In genomic region chr4:28824616-28825015, GRCm38 (mm10) we compare ENCODE assay signal across 10 mouse cellular contexts. TPM values are rescaled to one million over a fixed set of nuclear protein-coding genes. Genes with fewer than 3 reads are reported as not detected.
A peak's percentile ranks its signal among the peaks of the same experiment; 100 is the strongest.
DNase-seq lines count a peak whose midpoint lies in the region; ATAC-seq and TF ChIP-seq lines count a peak whose summit lies in the region.
"Had no signal": no experiment of that assay in that cellular context is flagged by ENCODE, and none has a peak within 500 bp of the region (broad histone marks: within the 10 kb centered on the region; RNA-seq: fewer than 3 reads in every experiment).

No protein-coding gene starts in this region.

- no peaks in the 10 kb centered on the region for H3K36me3 ChIP-seq in heart, adult 2 months (ENCODE audit: control insufficient read depth, insufficient read depth, low read length)
- peaks cover 15% of the 10 kb centered on the region; the same call in 1 of the 2 replicates for H3K36me3 ChIP-seq in heart, embryonic 10.5 days
- H3K36me3 ChIP-seq in neural tube, embryonic 14.5 days (ENCODE audit: control insufficient read depth, insufficient read depth, low read length): no peaks in the 10 kb centered on the region
- peaks cover 4% of the 10 kb centered on the region; the same call in 1 of the 2 replicates for H3K36me3 ChIP-seq in neural tube, embryonic 15.5 days
- H3K36me3 ChIP-seq in hindbrain, postnatal 0 days (ENCODE audit: insufficient read depth, low read length): no peaks in the 10 kb centered on the region
- H3K36me3 ChIP-seq in liver, embryonic 12.5 days: no peaks in the 10 kb centered on the region

- intact Hi-C loops in heart, adult 2 months (cut with DNase I): no loop called here
- intact Hi-C loops in left cerebral cortex, postnatal 36 days (cut with DNase I): no loop called here

- H3K9ac ChIP-seq in heart, adult 2 months (ENCODE audit: low read depth, low read length): peak overlapping the region; percentile 48; the same call in 1 of the 2 replicates
- H3K9ac ChIP-seq in neural tube, embryonic 14.5 days (replicated peaks; ENCODE audit: low read depth, low read length): no peak overlapping the region
- no peak overlapping the region for H3K9ac ChIP-seq in neural tube, embryonic 15.5 days (replicated peaks)
- no peak overlapping the region for H3K9ac ChIP-seq in hindbrain, postnatal 0 days (replicated peaks; ENCODE audit: low read length)
- H3K9ac ChIP-seq in liver, embryonic 12.5 days: no peak overlapping the region

- no peak overlapping the region for H3K27ac ChIP-seq in heart, adult 2 months
- H3K27ac ChIP-seq in heart, embryonic 10.5 days: no peak overlapping the region
- no peak overlapping the region for H3K27ac ChIP-seq in neural tube, embryonic 14.5 days (ENCODE audit: low read depth, low read length)
- no peak overlapping the region for H3K27ac ChIP-seq in neural tube, embryonic 15.5 days (replicated peaks)
- no peak overlapping the region for H3K27ac ChIP-seq in hindbrain, postnatal 0 days
- H3K27ac ChIP-seq in liver, embryonic 12.5 days: no peak overlapping the region

- H3K4me3 ChIP-seq in heart, adult 2 months: no peak overlapping the region
- H3K4me3 ChIP-seq in heart, embryonic 10.5 days: no peak overlapping the region
- H3K4me3 ChIP-seq in neural tube, embryonic 14.5 days (ENCODE audit: low read depth, low read length): no peak overlapping the region
- H3K4me3 ChIP-seq in neural tube, embryonic 15.5 days (replicated peaks): no peak overlapping the region
- no peak overlapping the region for H3K4me3 ChIP-seq in hindbrain, postnatal 0 days (ENCODE audit: low read length)
- H3K4me3 ChIP-seq in liver, embryonic 12.5 days: no peak overlapping the region

- 41% methylated on average over 7 of the region's 7 CpGs for WGBS in heart, adult 2 months
- WGBS in heart, embryonic 10.5 days: 48% methylated on average over 7 of the region's 7 CpGs
- WGBS in neural tube, embryonic 14.5 days: 46% methylated on average over 7 of the region's 7 CpGs
- WGBS in neural tube, embryonic 15.5 days: 47% methylated on average over 7 of the region's 7 CpGs
- 36% methylated on average over 7 of the region's 7 CpGs for WGBS in hindbrain, postnatal 0 days
- WGBS in liver, embryonic 12.5 days (ENCODE audit: insufficient replicate concordance): 67% methylated on average over 7 of the region's 7 CpGs

- H3K4me2 ChIP-seq in neural tube, embryonic 14.5 days (ENCODE audit: low read depth, low read length): no peak overlapping the region
- no peak overlapping the region for H3K4me2 ChIP-seq in neural tube, embryonic 15.5 days
- H3K4me2 ChIP-seq in hindbrain, postnatal 0 days (ENCODE audit: low read depth, low read length): no peak overlapping the region
- H3K4me2 ChIP-seq in liver, embryonic 12.5 days: no peak overlapping the region

- no peak for TF ChIP-seq EP300 in heart, adult 2 months (IDR thresholded peaks at IDR 0.05; ENCODE audit: insufficient read depth, low read depth, low read length)

- no peaks in the 10 kb centered on the region for H3K9me3 ChIP-seq in heart, embryonic 10.5 days
- H3K9me3 ChIP-seq in neural tube, embryonic 14.5 days (ENCODE audit: control insufficient read depth, low read length): no peaks in the 10 kb centered on the region
- no peaks in the 10 kb centered on the region for H3K9me3 ChIP-seq in neural tube, embryonic 15.5 days (replicated peaks)
- H3K9me3 ChIP-seq in hindbrain, postnatal 0 days (ENCODE audit: low read length): no peaks in the 10 kb centered on the region
- no peaks in the 10 kb centered on the region for H3K9me3 ChIP-seq in liver, embryonic 12.5 days (replicated peaks)

- DNase-seq in heart, adult 2 months: peak; percentile 28 to 37
- DNase-seq in heart, embryonic 10.5 days (ENCODE audit: low spot score): no peak
- peak; percentile 57 for DNase-seq in cerebellum, adult 8-10 months
- peak; percentile 66 for DNase-seq in hindbrain, postnatal 0 days (ENCODE audit: low spot score)
- DNase-seq in left cerebral cortex, postnatal 36 days (ENCODE audit: low spot score in 2 of 2): no peak
- DNase-seq: thymus, postnatal 14 days had no signal

- H3K27me3 ChIP-seq in heart, adult 2 months (ENCODE audit: control insufficient read depth, insufficient read depth, low read length): no peaks in the 10 kb centered on the region
- H3K27me3 ChIP-seq in heart, embryonic 10.5 days (ENCODE audit: insufficient read depth, poor library complexity, severe bottlenecking): no peaks in the 10 kb centered on the region
- H3K27me3 ChIP-seq in neural tube, embryonic 14.5 days (ENCODE audit: control insufficient read depth, insufficient read depth, low read length): no peaks in the 10 kb centered on the region
- no peaks in the 10 kb centered on the region for H3K27me3 ChIP-seq in neural tube, embryonic 15.5 days (replicated peaks)
- H3K27me3 ChIP-seq in hindbrain, postnatal 0 days (ENCODE audit: insufficient read depth, low read length): no peaks in the 10 kb centered on the region
- no peaks in the 10 kb centered on the region for H3K27me3 ChIP-seq in liver, embryonic 12.5 days (replicated peaks)

- ATAC-seq in neural tube, embryonic 14.5 days (ENCODE audit: low read depth): peak; percentile 31; the same call in 1 of the 2 replicates
- no peak for ATAC-seq in neural tube, embryonic 15.5 days (ENCODE audit: low FRiP score)
- no peak for ATAC-seq in hindbrain, postnatal 0 days
- ATAC-seq in liver, embryonic 12.5 days: no peak
- ATAC-seq: intestine, postnatal 0 days had no signal

- no peak for TF ChIP-seq POLR2A in heart, adult 2 months (IDR thresholded peaks at IDR 0.05; ENCODE audit: insufficient read depth, low read depth, low read length)

- H3K79me2 ChIP-seq in heart, adult 2 months (replicated peaks; ENCODE audit: control insufficient read depth, insufficient read depth, low read length): no peaks in the 10 kb centered on the region

- no peak for TF ChIP-seq CTCF in heart, adult 2 months (IDR thresholded peaks at IDR 0.05)
- no peak for TF ChIP-seq CTCF in hindbrain, postnatal 0 days (IDR thresholded peaks at IDR 0.05; ENCODE audit: low read depth)

- no peaks in the 10 kb centered on the region for H3K4me1 ChIP-seq in heart, adult 2 months (ENCODE audit: control insufficient read depth, insufficient read depth, low read length)
- H3K4me1 ChIP-seq in heart, embryonic 10.5 days: peaks cover 13% of the 10 kb centered on the region
- no peaks in the 10 kb centered on the region for H3K4me1 ChIP-seq in neural tube, embryonic 14.5 days (ENCODE audit: control insufficient read depth, insufficient read depth, low read length)
- peaks cover 4% of the 10 kb centered on the region; the same call in 1 of the 2 replicates for H3K4me1 ChIP-seq in neural tube, embryonic 15.5 days
- H3K4me1 ChIP-seq in hindbrain, postnatal 0 days (ENCODE audit: insufficient read depth, low read length): no peaks in the 10 kb centered on the region
- no peaks in the 10 kb centered on the region for H3K4me1 ChIP-seq in liver, embryonic 12.5 days

RNA-seq across cellular contexts. Expression of gene Epha7, which starts 11.7 kb away (rescaled TPM):
- total RNA-seq in heart, adult 2 months (2021): 1 to 10 TPM; 6.4 to 6.9 TPM
- polyA plus RNA-seq in heart, adult 2 months (2012; rRNA removed): 1.2 and 3.5 TPM in 2 replicates
- polyA plus RNA-seq in heart, embryonic 10.5 days (2016; fragmentation: Nextera tagmentation; extraction: Ambion mirVana): 42.6 and 42.8 TPM in 2 replicates
- polyA plus RNA-seq in neural tube, embryonic 14.5 days (2014; fragmentation: Nextera tagmentation; extraction: Ambion mirVana): 42.7 and 54.5 TPM in 2 replicates
- 42.0 and 49.3 TPM in 2 replicates for polyA plus RNA-seq in neural tube, embryonic 15.5 days (2015; fragmentation: Nextera tagmentation; extraction: Ambion mirVana)
- total RNA-seq in hindbrain, postnatal 0 days (2014; rRNA removed): 38.1 and 39.9 TPM in 2 replicates
- 41.5 and 43.7 TPM in 2 replicates for polyA plus RNA-seq in hindbrain, postnatal 0 days (2015; fragmentation: Nextera tagmentation; extraction: Ambion mirVana)
- 10 to 100 TPM; 83.7 to 86.0 TPM for total RNA-seq in left cerebral cortex, postnatal 36 days (2021)
- polyA plus RNA-seq in liver, embryonic 12.5 days (2016; fragmentation: Nextera tagmentation; extraction: Ambion mirVana): 6.0 and 6.3 TPM in 2 replicates

Comparison
In these comparisons a context has a peak if more than half of its experiments do, and no peak if none do; other contexts are left out.
1. DNase-seq: peak in heart, adult 2 months (2 of 2), cerebellum, adult 8-10 months (single experiment) and hindbrain, postnatal 0 days (single experiment); none in heart, embryonic 10.5 days (single experiment) and left cerebral cortex, postnatal 36 days (0 of 2).